Mouse (Mus musculus) embryo, embryonic 9.5 days (tissue): ENCODE results near the gene Catsperg1.
"Not testable (repeated sequence)": the region's sequence is repeated elsewhere in the genome, so short reads cannot be mapped to it uniquely, and the experiment has no call there.

Source experiments
- DNase-seq: peaks from one replicate; pipeline ENCODE4 v3.0.0-alpha.2; 2017; ENCODE audit errors: extremely low spot score

Gene Catsperg1

GRCm38 (mm10) chr7:29213675-29214082 is at the start of gene Catsperg1:
TSS of gene Catsperg1 (minus strand) at chr7:29214035.
- DNase-seq: peak; percentile 85

- no peak for DNase-seq
Observed at GRCm38 (mm10) chr7:29262151-29262550, 48.3 kb upstream of the Catsperg1 start.

GRCm38 (mm10) chr7:29259781-29260730 is 46.2 kb upstream of the Catsperg1 start:
- DNase-seq: no peak

GRCm38 (mm10) chr7:29257368-29257767 is 43.5 kb upstream of the Catsperg1 start:
- DNase-seq: no peak

- no peak for DNase-seq
Observed at GRCm38 (mm10) chr7:29255875-29256274, 42.0 kb upstream of the Catsperg1 start.

- no peak for DNase-seq
Observed at GRCm38 (mm10) chr7:29253842-29254241, 40.0 kb upstream of the Catsperg1 start.

GRCm38 (mm10) chr7:29251166-29251565 is 37.3 kb upstream of the Catsperg1 start:
- no peak for DNase-seq

- DNase-seq: peak; percentile 54
Observed at GRCm38 (mm10) chr7:29248261-29248841, 34.5 kb upstream of the Catsperg1 start, which contains the start of gene 2200002D01Rik. TSS of gene 2200002D01Rik (minus strand) at chr7:29248466.

GRCm38 (mm10) chr7:29247706-29248105 is 33.9 kb upstream of the Catsperg1 start:
- DNase-seq: peak; percentile 25

GRCm38 (mm10) chr7:29247314-29247700 is 33.5 kb upstream of the Catsperg1 start:
- DNase-seq: peak; percentile 86

GRCm38 (mm10) chr7:29246619-29247313 is 32.9 kb upstream of the Catsperg1 start:
- no peak for DNase-seq

- no peak for DNase-seq
Observed at GRCm38 (mm10) chr7:29246015-29246414, 32.2 kb upstream of the Catsperg1 start.

- no peak for DNase-seq
Observed at GRCm38 (mm10) chr7:29244732-29245416, 31.0 kb upstream of the Catsperg1 start.

- DNase-seq: peak; percentile 99
Observed at GRCm38 (mm10) chr7:29238019-29238967, 24.5 kb upstream of the Catsperg1 start, which contains the start of gene Yif1b. TSS of gene Yif1b (plus strand) at chr7:29238329.

- not testable (repeated sequence) for DNase-seq
Observed at GRCm38 (mm10) chr7:29237596-29237995, 23.8 kb upstream of the Catsperg1 start.

- no peak for DNase-seq
Observed at GRCm38 (mm10) chr7:29236593-29236992, 22.8 kb upstream of the Catsperg1 start.

- DNase-seq: no peak
Observed at GRCm38 (mm10) chr7:29234661-29235060, 20.8 kb upstream of the Catsperg1 start.

GRCm38 (mm10) chr7:29233745-29234144 is 19.9 kb upstream of the Catsperg1 start:
- no peak for DNase-seq

GRCm38 (mm10) chr7:29232247-29233013 is 18.6 kb upstream of the Catsperg1 start, which contains the start of gene Kcnk6:
TSS of gene Kcnk6 (minus strand) at chr7:29232515.
- no peak for DNase-seq

- no peak for DNase-seq
Observed at GRCm38 (mm10) chr7:29231517-29231916, 17.7 kb upstream of the Catsperg1 start.
